Mouse (Mus musculus): ENCODE results near the gene Nfic. TPM values are rescaled to one million over a fixed set of nuclear protein-coding genes. Genes with fewer than 3 reads are reported as not detected.

Nfic gene
- polyA plus RNA-seq, 1 experiment from 2014 or later: 8.7 TPM

DNA sequence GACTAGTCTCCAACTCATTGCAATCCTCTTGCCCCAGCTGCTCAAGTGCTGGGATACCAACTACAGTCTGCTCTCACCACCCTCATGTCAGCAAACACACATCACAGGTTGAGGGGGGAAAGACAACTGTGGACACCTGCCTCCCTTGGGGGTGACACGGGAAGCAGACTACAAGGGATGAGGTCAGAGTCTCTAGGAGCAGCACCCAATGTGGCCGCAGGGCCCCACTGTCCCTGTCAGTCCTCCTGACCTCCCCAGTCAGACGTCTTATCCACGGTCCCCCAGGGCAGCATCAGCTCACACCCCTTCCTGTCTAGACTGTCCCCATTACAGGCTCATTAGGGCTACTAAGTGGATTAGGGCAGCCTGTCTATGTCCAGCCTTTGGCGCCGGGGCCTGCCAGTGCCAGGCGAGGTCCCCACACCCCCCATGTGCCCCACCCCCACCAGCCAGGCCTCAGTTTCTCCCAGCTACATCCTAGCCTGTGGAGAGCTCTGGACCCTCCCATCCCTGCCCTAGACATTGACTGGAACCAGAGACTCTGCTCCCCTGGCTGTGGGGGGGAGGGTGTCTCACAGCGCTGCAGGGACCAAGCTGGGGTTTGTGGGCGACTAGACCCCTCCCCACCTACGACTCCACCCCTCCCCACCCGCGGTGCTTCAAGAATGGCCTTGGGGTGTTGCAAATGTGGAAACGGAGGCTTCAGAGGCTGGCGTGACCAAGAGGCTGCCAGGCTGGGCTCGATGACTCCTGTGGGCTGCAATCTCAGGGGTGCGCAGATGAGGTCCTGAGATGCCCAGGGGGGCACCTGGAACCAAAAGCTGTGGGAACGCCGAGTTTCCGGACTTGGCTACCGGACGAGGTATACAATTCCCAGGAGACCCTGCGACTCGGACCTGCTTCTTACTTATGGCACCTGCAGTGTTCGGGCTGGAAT is 48.7 kb downstream of the Nfic start:
- peaks cover 86% of the 10 kb centered on the region for H3K4me1 ChIP-seq
- no peaks in the 10 kb centered on the region for H3K9me3 ChIP-seq (replicated peaks)
- 23% methylated on average over 24 of the region's 24 CpGs for whole genome bisulfite sequencing
- DNase-seq (ENCODE audit: low spot score): no peak
- peaks cover 77% of the 10 kb centered on the region for H3K27me3 ChIP-seq (ENCODE audit: low read depth, poor library complexity, severe bottlenecking)
- peak overlapping the region; percentile 16 for H3K4me3 ChIP-seq
- 0 out of 2 replicates have a peak overlapping the region, but pooled peaks have one; percentile 2 for H3K27ac ChIP-seq (replicated peaks)
- peaks cover 5% of the 10 kb centered on the region; the same call in 1 of the 2 replicates for H3K36me3 ChIP-seq

DNA sequence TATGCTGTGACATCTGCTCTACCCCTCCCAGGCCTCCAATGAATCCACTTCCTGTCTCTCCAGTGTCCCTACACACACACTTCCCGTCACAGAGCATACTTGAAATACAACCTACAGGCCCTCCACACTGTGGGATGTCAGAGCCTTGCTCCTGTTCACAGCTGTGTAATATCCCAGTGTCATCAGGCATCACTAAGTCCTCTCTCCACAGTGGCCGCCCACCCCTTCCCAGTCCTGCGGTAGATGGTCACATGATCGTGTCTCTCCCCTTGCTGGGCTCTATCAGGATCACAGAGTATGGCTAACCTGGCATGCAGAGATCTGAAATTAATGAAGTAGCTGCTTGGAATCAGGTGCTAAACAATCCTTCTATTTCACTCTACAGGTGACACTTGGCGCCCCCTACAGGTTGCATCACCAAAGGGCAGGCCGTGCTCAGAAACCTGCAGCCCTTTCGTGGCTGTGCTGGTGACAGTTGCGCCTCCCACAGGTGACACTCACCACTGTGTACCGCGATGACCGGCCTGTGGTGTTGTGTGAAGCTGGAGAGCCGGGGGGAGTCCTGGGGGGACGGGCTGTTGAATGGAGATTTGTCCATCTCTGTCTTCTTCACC is 49.7 kb downstream of the Nfic start:
- peaks cover 5% of the 10 kb centered on the region; the same call in 1 of the 2 replicates for H3K36me3 ChIP-seq
- H3K9me3 ChIP-seq (replicated peaks): no peaks in the 10 kb centered on the region
- H3K4me1 ChIP-seq: peaks cover 86% of the 10 kb centered on the region
- no peak overlapping the region for H3K4me3 ChIP-seq
- H3K27ac ChIP-seq (replicated peaks): no peak overlapping the region
- WGBS: 40% methylated on average over 13 of the region's 13 CpGs
- no peak for DNase-seq (ENCODE audit: low spot score)
- peaks cover 88% of the 10 kb centered on the region for H3K27me3 ChIP-seq (ENCODE audit: low read depth, poor library complexity, severe bottlenecking)

DNA sequence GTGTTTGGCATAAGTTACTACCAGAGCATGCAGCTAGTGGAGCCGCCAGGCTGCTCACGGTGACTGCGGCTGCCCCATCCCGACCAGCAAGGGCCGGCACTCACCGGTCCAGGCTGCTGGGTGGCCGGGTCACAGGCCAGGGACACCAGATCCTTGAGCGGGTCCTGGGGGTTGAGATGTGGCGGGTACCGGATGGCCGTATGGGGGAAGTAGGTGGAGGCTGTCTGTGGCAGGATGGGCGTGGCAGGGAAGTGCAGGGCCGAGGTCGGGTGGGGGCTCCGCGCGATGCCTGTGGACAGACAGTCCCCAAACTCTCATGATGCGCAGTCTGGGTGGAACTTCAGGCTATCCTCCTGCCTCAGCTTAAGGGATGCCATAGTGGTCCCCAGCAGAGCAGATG is 50.7 kb downstream of the Nfic start:
- no peak for DNase-seq (ENCODE audit: low spot score)
- Histone ChIP-seq H3K36me3 (peaks cover 13% of the 10 kb centered on the region; the same call in 1 of the 2 replicates), H3K27ac (replicated peaks) (peak overlapping the region; percentile 42; the same call in 1 of the 2 replicates), H3K27me3 (ENCODE audit: low read depth, poor library complexity, severe bottlenecking) (peaks cover 98% of the 10 kb centered on the region), H3K9me3 (replicated peaks) (no peaks in the 10 kb centered on the region), H3K4me1 (peaks cover 86% of the 10 kb centered on the region), H3K4me3 (no peak overlapping the region)
- WGBS: 56% methylated on average over 18 of the region's 18 CpGs

DNA sequence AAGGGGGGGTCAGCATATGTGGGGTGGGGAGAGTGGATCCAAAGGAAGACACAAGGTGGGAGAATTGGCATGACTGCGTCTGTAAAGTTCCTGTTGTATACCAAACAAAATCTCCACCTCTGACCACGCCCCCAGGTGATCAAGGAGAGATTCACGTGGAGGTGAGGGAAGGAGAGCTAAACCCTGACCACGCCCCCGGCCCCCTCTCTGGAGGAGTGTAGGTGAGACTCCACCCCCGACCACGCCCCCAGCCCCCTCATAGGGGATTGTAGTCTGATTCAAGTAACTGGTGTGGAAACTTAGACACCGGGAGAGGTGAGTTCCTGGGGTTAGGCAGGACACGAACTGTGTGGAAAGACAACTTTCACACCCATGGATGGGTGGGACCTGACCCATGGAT is 51.4 kb downstream of the Nfic start:
- Histone ChIP-seq H3K4me3 (no peak overlapping the region), H3K27me3 (ENCODE audit: low read depth, poor library complexity, severe bottlenecking) (peaks cover 100% of the 10 kb centered on the region), H3K4me1 (peaks cover 85% of the 10 kb centered on the region), H3K9me3 (replicated peaks) (no peaks in the 10 kb centered on the region), H3K36me3 (peaks cover 13% of the 10 kb centered on the region; the same call in 1 of the 2 replicates), H3K27ac (replicated peaks) (no peak overlapping the region)
- DNase-seq (ENCODE audit: low spot score): no peak
- WGBS: 12% methylated on average over 9 of the region's 9 CpGs

DNA sequence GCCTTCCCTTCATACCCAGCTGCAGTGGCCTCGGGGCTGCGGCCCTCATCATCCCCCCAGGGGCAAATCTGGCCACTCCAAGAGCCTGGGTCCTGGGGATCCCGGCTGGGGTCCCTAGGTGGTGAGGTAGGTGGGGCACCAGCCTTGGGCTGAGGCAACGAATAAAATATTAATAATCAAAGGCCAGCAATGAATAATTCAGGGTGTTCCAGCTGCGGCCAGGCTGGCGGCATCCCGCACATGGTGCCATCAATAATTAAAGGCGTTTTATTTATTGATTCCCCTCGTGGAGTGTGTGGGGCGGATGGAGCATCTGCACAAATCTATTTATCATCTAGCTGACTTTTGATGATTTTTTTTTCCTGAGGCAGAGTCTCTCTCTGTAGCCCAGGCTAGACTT is 51.9 kb downstream of the Nfic start:
- peak overlapping the region; percentile 90 for H3K27ac ChIP-seq (replicated peaks)
- peaks cover 95% of the 10 kb centered on the region for H3K27me3 ChIP-seq (ENCODE audit: low read depth, poor library complexity, severe bottlenecking)
- 59% methylated on average over 10 of the region's 10 CpGs for WGBS
- peaks cover 13% of the 10 kb centered on the region; the same call in 1 of the 2 replicates for H3K36me3 ChIP-seq
- H3K4me1 ChIP-seq: peaks cover 80% of the 10 kb centered on the region
- H3K9me3 ChIP-seq (replicated peaks): no peaks in the 10 kb centered on the region
- peak overlapping the region; percentile 41; the same call in 1 of the 2 replicates for H3K4me3 ChIP-seq
- DNase-seq (ENCODE audit: low spot score): no peak

DNA sequence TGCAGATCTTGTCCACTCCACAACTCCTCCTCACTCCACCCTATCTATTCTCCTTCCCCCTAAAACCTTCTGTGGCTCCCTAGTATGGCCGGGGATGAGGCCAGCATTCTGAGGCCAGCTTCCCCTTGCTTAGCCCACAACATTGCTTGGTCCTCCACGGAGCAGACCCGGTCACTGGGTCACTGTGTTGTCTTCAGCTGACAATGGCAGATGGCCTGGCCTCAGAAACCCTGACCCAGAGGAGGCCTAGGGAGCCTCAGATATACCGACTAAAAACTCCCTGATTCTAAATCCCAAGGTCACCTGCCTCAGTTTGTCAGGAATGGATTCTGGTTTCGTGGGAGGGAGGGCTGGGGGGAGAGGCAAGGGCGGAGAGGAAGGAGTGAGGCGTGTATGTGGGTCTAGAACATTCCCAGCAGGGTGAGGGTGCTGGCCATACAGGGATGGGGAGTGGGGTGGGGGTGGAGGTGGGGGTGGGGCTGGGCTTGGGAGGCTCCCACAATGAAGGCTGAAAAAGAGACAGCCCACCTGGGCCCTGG is 53.1 kb downstream of the Nfic start:
- 26% methylated on average over 7 of the region's 7 CpGs for WGBS
- H3K4me1 ChIP-seq: peaks cover 75% of the 10 kb centered on the region
- no peak for DNase-seq (ENCODE audit: low spot score)
- peak overlapping the region; percentile 90 for H3K27ac ChIP-seq (replicated peaks)
- H3K36me3 ChIP-seq: peaks cover 13% of the 10 kb centered on the region; the same call in 1 of the 2 replicates
- H3K4me3 ChIP-seq: peak overlapping the region; percentile 41
- H3K27me3 ChIP-seq (ENCODE audit: low read depth, poor library complexity, severe bottlenecking): peaks cover 94% of the 10 kb centered on the region
- no peaks in the 10 kb centered on the region for H3K9me3 ChIP-seq (replicated peaks)

DNA sequence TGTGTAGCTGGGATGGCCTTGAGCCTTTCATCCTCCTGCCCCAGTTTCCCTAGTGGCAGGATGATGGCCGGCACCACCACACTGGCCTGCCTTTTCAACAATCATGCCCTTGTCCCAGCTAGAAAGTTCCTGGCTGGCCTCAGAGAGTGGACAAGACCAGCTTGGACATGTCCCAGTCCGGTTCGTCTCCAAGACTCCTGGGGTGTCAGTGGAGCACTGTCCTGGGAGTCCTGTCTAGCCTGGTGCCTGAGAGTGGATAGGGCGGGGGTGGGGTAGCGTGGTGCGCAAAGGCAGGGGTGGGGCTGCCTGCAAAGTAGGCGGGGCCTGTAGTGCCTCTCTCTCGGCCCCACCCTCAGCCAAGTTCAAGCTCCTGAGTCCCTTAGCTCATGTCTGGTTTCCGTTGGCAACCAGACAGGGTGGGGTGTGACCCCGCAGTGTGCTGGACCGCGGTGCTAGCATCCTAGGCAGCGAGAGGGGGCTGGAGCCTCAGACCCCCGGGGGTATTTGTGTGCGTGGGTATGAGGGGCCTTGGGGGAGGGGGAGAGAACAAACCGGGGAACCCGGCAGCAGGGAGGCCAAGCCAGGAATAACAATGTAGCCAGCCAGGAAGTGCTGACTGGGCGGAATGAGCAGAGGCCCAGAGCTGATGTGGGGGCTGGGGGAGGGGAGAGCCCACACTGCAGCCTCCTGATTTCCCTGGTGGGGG is 53.8 kb downstream of the Nfic start:
- Histone ChIP-seq H3K4me1 (peaks cover 74% of the 10 kb centered on the region), H3K27me3 (ENCODE audit: low read depth, poor library complexity, severe bottlenecking) (peaks cover 93% of the 10 kb centered on the region), H3K9me3 (replicated peaks) (no peaks in the 10 kb centered on the region)

DNA sequence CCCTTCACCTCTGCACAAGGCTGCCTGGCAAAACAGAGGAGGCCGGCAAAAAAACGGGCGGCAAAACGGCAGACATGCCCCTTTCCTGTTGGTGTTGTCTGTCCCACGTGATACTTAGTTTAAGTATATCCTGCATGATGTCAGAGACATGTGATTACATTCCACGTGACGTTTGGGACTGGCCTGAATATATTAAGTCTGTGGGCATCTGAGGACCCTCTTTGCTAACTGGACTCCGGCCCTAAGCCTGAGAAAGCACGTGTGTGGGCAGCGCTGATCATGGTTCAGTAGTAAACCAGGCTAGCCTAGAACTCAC is 54.3 kb downstream of the Nfic start:
- peaks cover 74% of the 10 kb centered on the region for H3K4me1 ChIP-seq
- peak overlapping the region; percentile 41; the same call in 1 of the 2 replicates for H3K4me3 ChIP-seq
- H3K36me3 ChIP-seq: peaks cover 13% of the 10 kb centered on the region; the same call in 1 of the 2 replicates
- no peak for DNase-seq (ENCODE audit: low spot score)
- H3K9me3 ChIP-seq (replicated peaks): no peaks in the 10 kb centered on the region
- peak overlapping the region; percentile 90 for H3K27ac ChIP-seq (replicated peaks)
- peaks cover 93% of the 10 kb centered on the region for H3K27me3 ChIP-seq (ENCODE audit: low read depth, poor library complexity, severe bottlenecking)
- 36% methylated on average over 10 of the region's 10 CpGs for WGBS

More for the DNA sequence above, 53.8 kb downstream of the Nfic start:
- WGBS: 11% methylated on average over 17 of the region's 18 CpGs
- Histone ChIP-seq H3K36me3 (peaks cover 13% of the 10 kb centered on the region; the same call in 1 of the 2 replicates), H3K4me3 (peak overlapping the region; percentile 41), H3K27ac (replicated peaks) (peak overlapping the region; percentile 90)
- DNase-seq (ENCODE audit: low spot score): peak; percentile 77

DNA sequence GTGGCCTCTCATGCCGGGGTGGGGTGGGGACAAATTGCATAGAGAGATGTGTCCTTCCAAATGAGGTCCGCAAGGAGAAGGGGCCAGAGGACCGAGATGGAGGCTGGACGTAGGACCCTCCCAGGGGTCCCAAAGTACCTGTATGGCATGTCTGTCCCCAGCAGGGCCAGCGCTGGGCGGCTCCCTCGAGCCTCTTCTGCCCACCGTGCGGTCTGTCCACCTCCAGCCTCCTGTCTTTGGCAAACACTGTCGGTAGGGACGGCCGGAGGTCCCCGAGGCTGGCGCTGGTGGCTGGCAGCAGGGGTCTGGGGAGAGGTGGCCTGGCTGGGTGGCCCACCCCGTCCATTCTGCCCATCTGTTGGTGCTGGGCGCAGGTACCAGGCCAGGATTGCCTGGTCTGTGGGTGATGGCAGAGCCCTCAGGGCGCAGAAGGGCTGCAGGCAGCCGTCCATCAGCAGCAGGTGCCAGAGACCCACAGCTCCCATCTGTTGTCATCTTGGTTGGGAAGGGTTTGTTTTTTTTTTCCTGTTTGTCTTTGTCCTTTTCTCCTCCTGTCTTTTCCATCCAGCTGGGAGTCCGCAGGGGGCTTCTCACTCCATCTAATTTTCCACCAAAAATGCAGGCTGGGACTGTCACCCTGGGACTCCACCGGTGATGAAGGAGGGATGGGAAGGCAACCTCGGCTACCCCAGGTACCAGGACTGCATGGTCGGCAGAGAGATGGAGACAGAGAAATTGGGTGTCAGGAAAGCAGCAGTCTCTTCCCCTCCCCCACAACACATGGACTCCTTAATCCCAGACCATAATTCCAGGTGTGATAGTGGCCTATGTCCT is 54.8 kb downstream of the Nfic start:
- Histone ChIP-seq H3K36me3 (peaks cover 13% of the 10 kb centered on the region; the same call in 1 of the 2 replicates), H3K9me3 (replicated peaks) (no peaks in the 10 kb centered on the region), H3K4me1 (peaks cover 74% of the 10 kb centered on the region), H3K27ac (replicated peaks) (peak overlapping the region; percentile 90), H3K27me3 (ENCODE audit: low read depth, poor library complexity, severe bottlenecking) (peaks cover 87% of the 10 kb centered on the region), H3K4me3 (peak overlapping the region; percentile 41; the same call in 1 of the 2 replicates)
- no peak for DNase-seq (ENCODE audit: low spot score)
- 39% methylated on average over 22 of the region's 22 CpGs for WGBS

DNA sequence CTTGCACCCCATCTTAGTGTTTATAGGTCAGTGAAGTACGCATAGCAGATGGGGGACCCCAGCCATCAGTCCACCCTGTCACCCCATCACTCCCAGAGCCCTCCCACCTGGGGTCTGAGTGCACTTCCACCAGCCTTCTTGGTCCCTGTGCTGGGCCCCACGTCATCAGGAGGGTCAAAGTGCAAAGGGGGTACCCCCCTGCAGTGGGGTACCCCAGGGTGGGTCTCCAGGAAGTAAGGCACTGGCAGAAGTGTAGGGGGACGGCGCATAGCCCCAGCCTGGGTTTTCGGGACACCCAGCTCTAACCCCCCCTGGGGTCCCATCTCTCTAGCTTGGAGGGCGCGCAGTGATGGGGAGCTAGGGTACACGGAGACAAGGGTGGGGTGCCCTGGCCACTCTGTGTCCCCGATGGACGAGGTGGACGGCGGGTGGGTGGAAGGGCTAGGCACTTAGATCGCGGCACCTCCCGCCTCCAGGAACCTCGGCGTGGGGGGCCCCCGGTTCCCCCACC is 55.6 kb downstream of the Nfic start:
- Histone ChIP-seq H3K4me3 (no peak overlapping the region), H3K36me3 (peaks cover 11% of the 10 kb centered on the region; the same call in 1 of the 2 replicates), H3K27me3 (ENCODE audit: low read depth, poor library complexity, severe bottlenecking) (peaks cover 80% of the 10 kb centered on the region), H3K4me1 (peaks cover 74% of the 10 kb centered on the region), H3K27ac (replicated peaks) (peak overlapping the region; percentile 90), H3K9me3 (replicated peaks) (no peaks in the 10 kb centered on the region)
- no peak for DNase-seq (ENCODE audit: low spot score)
- 74% methylated on average over 18 of the region's 18 CpGs for WGBS

DNA sequence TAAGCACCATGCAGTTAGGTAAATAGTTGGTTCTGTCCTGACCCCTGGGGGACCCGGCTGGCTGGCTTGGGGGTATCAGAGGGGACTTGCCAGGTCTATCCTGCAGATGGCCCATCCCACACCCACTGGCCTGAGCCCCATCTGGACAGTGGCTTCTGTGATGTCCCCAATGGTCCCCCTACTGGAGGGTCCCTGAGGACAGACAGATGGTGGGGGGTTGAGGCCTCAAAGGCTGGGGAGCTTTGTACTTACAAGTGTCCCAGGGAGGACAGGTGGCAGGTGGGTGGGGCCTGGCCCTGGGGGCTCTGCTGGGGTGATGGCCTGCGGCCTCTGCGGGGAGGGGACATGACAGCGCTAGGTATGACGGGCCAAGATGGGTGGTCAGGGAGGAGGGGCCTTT is 56.1 kb downstream of the Nfic start:
- peak overlapping the region; percentile 90 for H3K27ac ChIP-seq (replicated peaks)
- peaks cover 8% of the 10 kb centered on the region; the same call in 1 of the 2 replicates for H3K36me3 ChIP-seq
- H3K27me3 ChIP-seq (ENCODE audit: low read depth, poor library complexity, severe bottlenecking): peaks cover 74% of the 10 kb centered on the region

More for the DNA sequence above, 56.1 kb downstream of the Nfic start:
- Histone ChIP-seq H3K9me3 (replicated peaks) (no peaks in the 10 kb centered on the region), H3K4me3 (no peak overlapping the region), H3K4me1 (peaks cover 69% of the 10 kb centered on the region)
- DNase-seq (ENCODE audit: low spot score): no peak
- WGBS: 66% methylated on average over 5 of the region's 5 CpGs
